Mouse (Mus musculus) C2C12 (cell line): ENCODE measurements at regions not wholly inside any gene's neighbourhood (a gene's known extent, or its start where the extent isn't known, plus 50 kb on each side); places are given as distances from the start of the nearest gene placed in this dataset.
A peak's percentile ranks its signal among the peaks of the same experiment; 100 is the strongest.

Experiments
- H3K27me3 ChIP-seq: one replicate; pipeline ENCODE4 v1.6.1; 2011; ENCODE audit not compliant: control insufficient read depth, insufficient read depth, insufficient read length
- H3K36me3 ChIP-seq: one replicate; pipeline ENCODE4 v1.6.1; 2011; ENCODE audit not compliant: control insufficient read depth, insufficient read depth
- H3K4me3 ChIP-seq: one replicate; pipeline ENCODE4 v1.5.1; 2011; ENCODE audit warnings: mild to moderate bottlenecking, control low read depth; ENCODE audit not compliant: poor library complexity, insufficient read depth, severe bottlenecking
- H3K79me2 ChIP-seq: one replicate; pipeline ENCODE4 v1.6.1; 2011; ENCODE audit not compliant: control insufficient read depth, insufficient read depth
- H3K79me3 ChIP-seq: one replicate; pipeline ENCODE4 v1.6.1; 2011; ENCODE audit warnings: low read depth, control low read depth
- H3ac ChIP-seq: one replicate; pipeline ENCODE3; 2011; ENCODE audit warnings: low read depth; ENCODE audit not compliant: control insufficient read depth, insufficient read length
- CEBPB ChIP-seq: IDR thresholded peaks from one replicate; pipeline ENCODE4 v1.6.1; 2011; ENCODE audit warnings: low read depth, mild to moderate bottlenecking, control low read depth, moderate library complexity
- CTCF ChIP-seq: IDR thresholded peaks from one replicate; pipeline ENCODE4 v1.5.1; 2011; ENCODE audit not compliant: control insufficient read depth, insufficient read depth, insufficient read length
- FOSL1 ChIP-seq: IDR thresholded peaks from one replicate; pipeline ENCODE4 v1.8.0; 2011; ENCODE audit warnings: mild to moderate bottlenecking, low read length; ENCODE audit not compliant: poor library complexity, insufficient read depth, severe bottlenecking
- MAX ChIP-seq: IDR thresholded peaks from one replicate; pipeline ENCODE4 v1.6.1; 2011; ENCODE audit warnings: mild to moderate bottlenecking, control low read depth
- MYOD1 ChIP-seq: IDR thresholded peaks from one replicate; pipeline ENCODE4 v1.6.1; 2011; ENCODE audit warnings: low read depth; ENCODE audit not compliant: control insufficient read depth, insufficient read length
- MYOG ChIP-seq: IDR thresholded peaks from one replicate; pipeline ENCODE4 v1.6.1; 2011; ENCODE audit not compliant: control insufficient read depth, insufficient read length; ENCODE audit errors: extremely low read depth
- USF1 ChIP-seq: IDR thresholded peaks from one replicate; pipeline ENCODE4 v1.6.1; 2011; ENCODE audit warnings: low read depth, mild to moderate bottlenecking, control low read depth, moderate library complexity

DNA sequence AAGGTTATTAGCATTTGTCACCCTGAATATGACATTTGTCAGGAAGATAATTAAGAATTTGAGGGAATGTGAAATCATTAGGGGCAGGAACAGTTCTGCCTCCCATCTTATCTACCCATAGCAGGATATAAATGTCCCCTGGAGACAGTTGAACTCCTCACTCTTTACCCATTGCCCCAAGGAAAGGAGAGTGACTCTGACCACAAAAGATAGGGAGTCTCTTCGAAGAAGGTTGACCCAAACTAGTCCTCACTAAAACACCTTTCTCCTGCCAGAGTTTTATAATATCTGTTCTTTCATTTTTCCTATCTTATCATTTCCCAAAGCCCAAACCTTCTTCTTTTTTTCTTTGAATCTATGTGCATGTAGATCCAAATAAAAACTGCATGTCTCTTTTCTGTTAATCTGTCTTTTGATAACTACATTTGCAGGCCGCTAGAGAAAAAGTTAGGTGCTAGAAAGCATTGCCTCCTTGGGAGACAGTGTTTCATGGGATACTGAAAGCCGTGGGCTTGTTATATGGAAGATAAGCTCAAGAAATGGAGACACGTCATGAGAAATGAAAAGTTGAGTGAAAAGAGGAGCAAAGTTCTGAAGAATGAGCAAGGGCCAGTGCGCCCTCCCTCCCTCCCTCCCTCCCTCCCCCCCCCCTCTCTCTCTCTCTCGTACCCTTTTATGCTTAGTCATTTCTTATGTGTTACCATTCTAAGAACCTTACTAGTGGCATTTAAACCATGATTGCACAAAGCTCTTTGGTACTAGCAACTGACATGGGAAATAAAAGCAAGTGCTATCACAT lies 341.6 kb downstream of the Rnd3 start:
- H3K4me3 ChIP-seq = no peak overlapping the region
- no peak overlapping the region for H3ac ChIP-seq
- TF ChIP-seq MYOD1 (no peak), CTCF (no peak), CEBPB (no peak), FOSL1 (no peak), MYOG (no peak), USF1 (no peak)
- H3K79me3 ChIP-seq = no peaks in the 10 kb centered on the region
- no peaks in the 10 kb centered on the region for H3K27me3 ChIP-seq
- H3K79me2 ChIP-seq = no peaks in the 10 kb centered on the region
- no peaks in the 10 kb centered on the region for H3K36me3 ChIP-seq

DNA sequence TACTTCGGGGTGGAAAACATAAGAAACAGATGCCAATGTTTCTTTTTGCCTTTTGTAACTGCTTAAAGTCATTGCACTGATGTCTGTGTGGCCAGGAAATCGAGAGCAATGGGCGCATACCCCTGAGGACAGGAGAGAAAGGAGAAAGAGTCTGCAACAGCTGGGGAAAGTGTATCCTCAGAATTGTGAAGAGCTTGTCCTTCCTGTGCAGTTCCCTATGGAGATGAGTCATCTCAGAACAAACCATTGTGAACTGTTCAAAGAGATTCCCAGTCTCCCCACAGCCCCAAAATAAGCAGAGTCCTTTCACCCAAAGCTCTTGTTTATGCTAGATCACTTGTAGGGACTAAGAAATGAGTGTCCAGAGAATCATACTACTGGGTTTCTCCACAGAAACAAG lies 343.3 kb downstream of the Rnd3 start:
- Histone ChIP-seq H3K79me3 (no peaks in the 10 kb centered on the region), H3K36me3 (no peaks in the 10 kb centered on the region), H3ac (no peak overlapping the region), H3K79me2 (no peaks in the 10 kb centered on the region), H3K4me3 (no peak overlapping the region), H3K27me3 (no peaks in the 10 kb centered on the region)
- TF ChIP-seq MYOD1 (peak; percentile 48), CTCF (no peak)

DNA sequence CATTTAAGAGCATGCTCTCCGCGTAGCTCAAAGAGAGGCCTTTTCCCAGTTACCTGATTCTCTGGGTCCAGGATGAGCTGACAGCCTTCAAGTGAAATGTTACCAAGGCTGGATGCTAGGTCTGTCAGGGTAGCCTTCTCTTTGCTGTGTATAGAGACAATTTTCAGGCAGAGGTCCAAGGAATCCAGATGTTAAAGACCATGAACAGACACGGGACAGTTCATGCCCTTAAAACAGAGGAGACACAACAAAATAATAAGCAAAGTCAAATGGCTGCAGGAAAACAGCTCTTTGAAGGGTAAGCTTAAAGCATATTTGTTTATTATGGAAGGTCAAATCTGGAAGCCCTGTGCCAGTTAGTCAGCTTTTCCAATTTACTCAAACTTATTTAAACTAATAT lies 352.8 kb downstream of the Rnd3 start:
- Histone ChIP-seq H3ac (no peak overlapping the region), H3K27me3 (no peaks in the 10 kb centered on the region), H3K79me2 (no peaks in the 10 kb centered on the region), H3K36me3 (no peaks in the 10 kb centered on the region), H3K4me3 (no peak overlapping the region), H3K79me3 (no peaks in the 10 kb centered on the region)
- TF ChIP-seq MAX (no peak), USF1 (no peak), FOSL1 (no peak), MYOD1 (no peak), CTCF (no peak), MYOG (no peak), CEBPB (no peak)

DNA sequence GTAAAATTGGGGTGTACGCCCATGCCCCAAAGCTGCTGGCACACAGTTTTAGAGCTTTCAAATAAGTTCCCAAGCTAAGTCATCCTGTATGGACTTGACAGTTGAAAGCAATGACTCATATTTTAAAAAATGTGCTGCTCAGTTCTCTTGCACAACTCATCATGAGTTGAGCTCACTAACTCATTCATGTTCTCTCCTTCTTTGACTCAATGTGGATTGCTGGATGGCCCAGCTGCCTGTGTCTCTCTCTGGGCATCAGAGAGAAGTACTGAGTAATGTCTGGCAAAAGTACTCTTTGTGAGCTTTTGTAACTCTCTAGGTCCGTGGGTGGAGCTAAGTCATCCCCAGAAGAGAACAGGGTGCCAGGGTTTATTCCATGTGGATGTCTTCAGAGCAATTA lies 355.3 kb downstream of the Rnd3 start:
- H3ac ChIP-seq = no peak overlapping the region
- H3K27me3 ChIP-seq = no peaks in the 10 kb centered on the region
- H3K79me3 ChIP-seq = no peaks in the 10 kb centered on the region
- no peaks in the 10 kb centered on the region for H3K79me2 ChIP-seq
- TF ChIP-seq CTCF (no peak), USF1 (no peak), MYOD1 (peak; percentile 51), MYOG (no peak), FOSL1 (peak; percentile 49), CEBPB (peak; percentile 98), MAX (no peak)
- no peaks in the 10 kb centered on the region for H3K36me3 ChIP-seq
- H3K4me3 ChIP-seq = no peak overlapping the region

DNA sequence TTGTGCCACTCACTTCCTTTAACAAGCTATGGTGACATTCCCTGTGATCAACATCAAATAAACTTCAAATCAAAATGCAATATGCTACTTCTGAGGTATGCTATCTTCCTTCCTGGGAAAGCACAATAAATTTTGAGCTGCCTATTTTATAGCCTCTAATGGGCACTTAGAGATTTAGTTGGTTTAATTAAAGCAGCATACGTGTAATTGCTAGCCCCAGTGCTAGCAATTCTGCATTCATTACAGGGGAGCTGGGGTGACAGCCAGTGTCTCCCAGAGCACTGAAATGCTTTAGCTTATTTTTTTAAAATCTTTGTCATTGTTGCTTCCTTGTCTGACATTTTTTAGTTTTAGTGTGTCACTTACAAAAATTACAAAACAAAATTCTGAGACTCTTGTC lies 355.8 kb downstream of the Rnd3 start:
- no peak overlapping the region for H3ac ChIP-seq

DNA sequence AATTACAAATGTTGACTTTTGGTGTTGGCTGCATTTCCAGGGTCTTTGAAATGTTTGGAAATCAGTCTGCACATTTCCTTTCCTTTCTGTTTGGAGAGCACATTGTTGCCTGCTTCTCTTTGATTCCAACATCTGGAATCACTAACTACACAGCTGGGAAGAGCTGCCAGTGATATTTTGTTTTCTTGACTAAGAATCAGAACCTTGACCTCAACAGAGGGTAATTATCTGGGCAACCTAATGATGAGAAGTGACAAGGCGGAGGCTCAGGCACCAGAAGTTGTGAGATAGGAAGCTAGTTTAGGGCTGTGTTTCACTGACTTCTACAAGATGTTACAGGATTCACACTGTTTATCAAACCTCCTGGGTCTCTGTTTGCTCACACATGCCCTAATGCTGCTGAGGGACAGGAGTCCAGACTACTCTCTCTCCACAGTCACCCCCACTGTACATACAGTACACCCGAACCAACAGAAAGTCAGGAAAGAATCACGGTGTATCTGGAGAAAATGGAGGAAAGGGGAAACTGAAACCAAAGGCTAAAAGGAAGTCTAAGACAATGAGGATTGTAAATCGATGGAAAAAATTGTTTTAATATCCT lies 359.8 kb downstream of the Rnd3 start:
- Histone ChIP-seq H3K79me3 (no peaks in the 10 kb centered on the region), H3K4me3 (no peak overlapping the region), H3K36me3 (no peaks in the 10 kb centered on the region), H3K79me2 (no peaks in the 10 kb centered on the region), H3K27me3 (no peaks in the 10 kb centered on the region), H3ac (no peak overlapping the region)
- TF ChIP-seq CTCF = no peak
- TF ChIP-seq USF1 = no peak
- TF ChIP-seq FOSL1 = no peak
- TF ChIP-seq MAX = no peak

More for the DNA sequence above, 355.8 kb downstream of the Rnd3 start:
- Histone ChIP-seq H3K4me3 (no peak overlapping the region), H3K79me2 (no peaks in the 10 kb centered on the region), H3K36me3 (no peaks in the 10 kb centered on the region), H3K27me3 (no peaks in the 10 kb centered on the region), H3K79me3 (no peaks in the 10 kb centered on the region)
- TF ChIP-seq MYOD1 = no peak
- no peak for TF ChIP-seq MYOG
- TF ChIP-seq USF1 = no peak
- TF ChIP-seq CTCF = no peak
